Mouse (Mus musculus) spleen, postnatal 36 days (tissue): ENCODE data around the gene Auts2.

ENCODE experiments used
- DNase-seq, 2 experiments: peaks; one replicate each; pipeline ENCODE4 v3.0.0; 2022; ENCODE audit warnings: low spot score in 2 of 2, mixed read lengths in 1 of 2

Gene Auts2

GRCm38 (mm10) chr5:132098461-132098860 is 444.7 kb downstream of the Auts2 start:
- no peak for DNase-seq

- no peak for DNase-seq
Measured at GRCm38 (mm10) chr5:132092721-132093120, 450.4 kb downstream of the Auts2 start.

- no peak for DNase-seq
Measured at GRCm38 (mm10) chr5:132089496-132090250, 453.5 kb downstream of the Auts2 start.

- no peak for DNase-seq
Measured at GRCm38 (mm10) chr5:132088585-132088984, 454.6 kb downstream of the Auts2 start.

- no peak for DNase-seq
Measured at GRCm38 (mm10) chr5:132083753-132084326, 459.3 kb downstream of the Auts2 start.

GRCm38 (mm10) chr5:132075942-132076341 is 467.2 kb downstream of the Auts2 start:
- DNase-seq = no peak

GRCm38 (mm10) chr5:132074724-132075374 is 468.3 kb downstream of the Auts2 start:
- peak in 1 of 2 experiments; percentile 1 for DNase-seq

GRCm38 (mm10) chr5:132074360-132074723 is 468.8 kb downstream of the Auts2 start:
- no peak for DNase-seq

GRCm38 (mm10) chr5:132073677-132074359 is 469.3 kb downstream of the Auts2 start:
- DNase-seq = no peak

- no peak for DNase-seq
Measured at GRCm38 (mm10) chr5:132072356-132072755, 470.8 kb downstream of the Auts2 start.

GRCm38 (mm10) chr5:132067750-132068739 is 475.1 kb downstream of the Auts2 start:
- DNase-seq = no peak

GRCm38 (mm10) chr5:132060116-132060515 is 483.0 kb downstream of the Auts2 start:
- DNase-seq = no peak

GRCm38 (mm10) chr5:132052637-132053036 is 490.5 kb downstream of the Auts2 start:
- no peak for DNase-seq

GRCm38 (mm10) chr5:132039584-132039983 is 503.6 kb downstream of the Auts2 start:
- no peak for DNase-seq

GRCm38 (mm10) chr5:132033491-132034350 is 509.4 kb downstream of the Auts2 start:
- no peak for DNase-seq

GRCm38 (mm10) chr5:132030941-132031531 is 512.1 kb downstream of the Auts2 start:
- no peak for DNase-seq

GRCm38 (mm10) chr5:132029638-132030037 is 513.5 kb downstream of the Auts2 start:
- no peak for DNase-seq

- no peak for DNase-seq
Measured at GRCm38 (mm10) chr5:132029038-132029437, 514.1 kb downstream of the Auts2 start.

GRCm38 (mm10) chr5:132027859-132028498 is 515.2 kb downstream of the Auts2 start:
- no peak for DNase-seq
